Mouse (Mus musculus): Measurements from ENCODE around the gene Egfr.

Egfr gene

GRCm38 (mm10) chr11:16772717-16773116, 20.7 kb downstream of the Egfr start:
- in situ Hi-C loops (cut with MboI; ENCODE audit: unreplicated experiment in 2 of 2), result no loop called here

- in situ Hi-C loops (cut with MboI; ENCODE audit: unreplicated experiment in 2 of 2), result no loop called here
These were observed 25.0 kb downstream of the Egfr start for GRCm38 (mm10) chr11:16776967-16777366.

GRCm38 (mm10) chr11:16781604-16782003, 29.6 kb downstream of the Egfr start:
- in situ Hi-C loops (cut with MboI; ENCODE audit: unreplicated experiment in 2 of 2), result loop anchor here in 1 of 2 experiments (10.0 kb wide), 1 partner anchor 163 kb away; no protein-coding TSS in a partner anchor

GRCm38 (mm10) chr11:16783926-16784659, 32.1 kb downstream of the Egfr start:
- in situ Hi-C loops (cut with MboI; ENCODE audit: unreplicated experiment in 2 of 2), result loop anchor here in 1 of 2 experiments (10.0 kb wide), 1 partner anchor 161 kb away; no protein-coding TSS in a partner anchor

GRCm38 (mm10) chr11:16792638-16793585, 40.9 kb downstream of the Egfr start:
- in situ Hi-C loops (cut with MboI; ENCODE audit: unreplicated experiment in 2 of 2), result no loop called here

GRCm38 (mm10) chr11:16795012-16795411, 43.0 kb downstream of the Egfr start:
- in situ Hi-C loops (cut with MboI; ENCODE audit: unreplicated experiment in 2 of 2), result no loop called here

GRCm38 (mm10) chr11:16795513-16795912, 43.5 kb downstream of the Egfr start:
- in situ Hi-C loops (cut with MboI; ENCODE audit: unreplicated experiment in 2 of 2), result no loop called here

GRCm38 (mm10) chr11:16797456-16797855, 45.5 kb downstream of the Egfr start:
- in situ Hi-C loops (cut with MboI; ENCODE audit: unreplicated experiment in 2 of 2), result no loop called here

GRCm38 (mm10) chr11:16798136-16798535, 46.1 kb downstream of the Egfr start:
- in situ Hi-C loops (cut with MboI; ENCODE audit: unreplicated experiment in 2 of 2), result no loop called here

GRCm38 (mm10) chr11:16800507-16800906, 48.5 kb downstream of the Egfr start:
- in situ Hi-C loops (cut with MboI; ENCODE audit: unreplicated experiment in 2 of 2), result no loop called here

- in situ Hi-C loops (cut with MboI; ENCODE audit: unreplicated experiment in 2 of 2), result no loop called here
These were observed 50.7 kb downstream of the Egfr start for GRCm38 (mm10) chr11:16802668-16803067.

GRCm38 (mm10) chr11:16804016-16804415, 52.0 kb downstream of the Egfr start:
- in situ Hi-C loops (cut with MboI; ENCODE audit: unreplicated experiment in 2 of 2), result no loop called here

- in situ Hi-C loops (cut with MboI; ENCODE audit: unreplicated experiment in 2 of 2), result loop anchor here in 1 of 2 experiments (5.0 kb wide), 1 partner anchor 64 kb away; no protein-coding TSS in a partner anchor
These were observed 53.9 kb downstream of the Egfr start for GRCm38 (mm10) chr11:16805886-16806285.

GRCm38 (mm10) chr11:16809161-16809967, 57.4 kb downstream of the Egfr start:
- in situ Hi-C loops (cut with MboI; ENCODE audit: unreplicated experiment in 2 of 2), result loop anchor here in 1 of 2 experiments (5.0 kb wide), 1 partner anchor 67 kb away; no protein-coding TSS in a partner anchor

- in situ Hi-C loops (cut with MboI; ENCODE audit: unreplicated experiment in 2 of 2), result no loop called here
These were observed 58.1 kb downstream of the Egfr start for GRCm38 (mm10) chr11:16810086-16810485.

- in situ Hi-C loops (cut with MboI; ENCODE audit: unreplicated experiment in 2 of 2), result no loop called here
These were observed 61.3 kb downstream of the Egfr start for GRCm38 (mm10) chr11:16813298-16813697.

- in situ Hi-C loops (cut with MboI; ENCODE audit: unreplicated experiment in 2 of 2), result no loop called here
These were observed 64.4 kb downstream of the Egfr start for GRCm38 (mm10) chr11:16816414-16816813.

- in situ Hi-C loops (cut with MboI; ENCODE audit: unreplicated experiment in 2 of 2), result no loop called here
These were observed 65.5 kb downstream of the Egfr start for GRCm38 (mm10) chr11:16817336-16818034.

- in situ Hi-C loops (cut with MboI; ENCODE audit: unreplicated experiment in 2 of 2), result no loop called here
These were observed 67.4 kb downstream of the Egfr start for GRCm38 (mm10) chr11:16819424-16819823.

- in situ Hi-C loops (cut with MboI; ENCODE audit: unreplicated experiment in 2 of 2), result no loop called here
These were observed 68.1 kb downstream of the Egfr start for GRCm38 (mm10) chr11:16820138-16820537.

Measured in v-Abl transformed pro-B cells (cell line).